Mouse (Mus musculus): Measurements from ENCODE around the gene Ube2q1. TPM values are rescaled to one million over a fixed set of nuclear protein-coding genes. Genes with fewer than 3 reads are reported as not detected.
"Not testable (repeated sequence)": the region's sequence is repeated elsewhere in the genome, so short reads cannot be mapped to it uniquely, and the experiment has no call there.

The Ube2q1 gene
- total and polyA plus RNA-seq, 2 experiments from 2014 or later: 9.9 to 71.9 TPM

GRCm38 (mm10) chr3:89786275-89786674, 12.9 kb downstream of the Ube2q1 start:
- Histone ChIP-seq H3K4me2 (ENCODE audit: low read depth) (no peak overlapping the region), H3K9me3 (ENCODE audit: low read length) (no peaks in the 10 kb centered on the region), H3K4me1 (ENCODE audit: insufficient read depth) (no peaks in the 10 kb centered on the region), H3K27me3 (ENCODE audit: insufficient read depth, low read length) (no peaks in the 10 kb centered on the region), H3K27ac (ENCODE audit: low read depth, low read length) (no peak overlapping the region), H3K4me3 (ENCODE audit: low read depth, low read length) (no peak overlapping the region), H3K36me3 (ENCODE audit: insufficient read depth) (peaks cover 27% of the 10 kb centered on the region), H3K9ac (no peak overlapping the region)
- TF ChIP-seq CTCF (IDR thresholded peaks at IDR 0.05; ENCODE audit: low read depth): no peak
- no peak for ATAC-seq
- WGBS: 85% methylated on average over 6 of the region's 6 CpGs
- DNase-seq: no peak

GRCm38 (mm10) chr3:89788680-89789352, 15.4 kb downstream of the Ube2q1 start:
- no peaks in the 10 kb centered on the region for H3K4me1 ChIP-seq (ENCODE audit: insufficient read depth)
- no peak; the same call in 1 of the 2 replicates for ATAC-seq
- no peak for DNase-seq
- TF ChIP-seq CTCF (IDR thresholded peaks at IDR 0.05; ENCODE audit: low read depth): peak; percentile 18; the same call in 1 of the 2 replicates
- no peak overlapping the region for H3K27ac ChIP-seq (ENCODE audit: low read depth, low read length)
- H3K27me3 ChIP-seq (ENCODE audit: insufficient read depth, low read length): no peaks in the 10 kb centered on the region
- H3K4me2 ChIP-seq (ENCODE audit: low read depth): no peak overlapping the region
- H3K36me3 ChIP-seq (ENCODE audit: insufficient read depth): peaks cover 3% of the 10 kb centered on the region; the same call in 1 of the 2 replicates
- WGBS: 61% methylated on average over 16 of the region's 16 CpGs
- H3K9me3 ChIP-seq (ENCODE audit: low read length): no peaks in the 10 kb centered on the region
- H3K4me3 ChIP-seq (ENCODE audit: low read depth, low read length): no peak overlapping the region
- no peak overlapping the region for H3K9ac ChIP-seq

- Histone ChIP-seq H3K36me3 (ENCODE audit: insufficient read depth) (no peaks in the 10 kb centered on the region), H3K4me1 (ENCODE audit: insufficient read depth) (no peaks in the 10 kb centered on the region), H3K27ac (ENCODE audit: low read depth, low read length) (no peak overlapping the region), H3K4me3 (ENCODE audit: low read depth, low read length) (no peak overlapping the region), H3K27me3 (ENCODE audit: insufficient read depth, low read length) (no peaks in the 10 kb centered on the region), H3K9ac (no peak overlapping the region), H3K4me2 (ENCODE audit: low read depth) (no peak overlapping the region), H3K9me3 (ENCODE audit: low read length) (no peaks in the 10 kb centered on the region)
- WGBS: 47% methylated on average over 2 of the region's 2 CpGs
- no peak for DNase-seq
- TF ChIP-seq CTCF (IDR thresholded peaks at IDR 0.05; ENCODE audit: low read depth): no peak
- no peak for ATAC-seq
These were observed 21.2 kb downstream of the Ube2q1 start for GRCm38 (mm10) chr3:89794616-89795015.

GRCm38 (mm10) chr3:89795746-89796145, 22.3 kb downstream of the Ube2q1 start:
- 67% methylated on average over 5 of the region's 5 CpGs for WGBS
- H3K4me2 ChIP-seq (ENCODE audit: low read depth): no peak overlapping the region
- H3K36me3 ChIP-seq (ENCODE audit: insufficient read depth): no peaks in the 10 kb centered on the region
- ATAC-seq: no peak
- peak; percentile 18; the same call in 1 of the 2 replicates for TF ChIP-seq CTCF (IDR thresholded peaks at IDR 0.05; ENCODE audit: low read depth)
- H3K27ac ChIP-seq (ENCODE audit: low read depth, low read length): no peak overlapping the region
- H3K9ac ChIP-seq: no peak overlapping the region
- H3K27me3 ChIP-seq (ENCODE audit: insufficient read depth, low read length): no peaks in the 10 kb centered on the region
- H3K4me1 ChIP-seq (ENCODE audit: insufficient read depth): no peaks in the 10 kb centered on the region
- no peak overlapping the region for H3K4me3 ChIP-seq (ENCODE audit: low read depth, low read length)
- H3K9me3 ChIP-seq (ENCODE audit: low read length): no peaks in the 10 kb centered on the region
- DNase-seq: no peak

GRCm38 (mm10) chr3:89796358-89796757, 22.9 kb downstream of the Ube2q1 start:
- no peaks in the 10 kb centered on the region for H3K36me3 ChIP-seq (ENCODE audit: insufficient read depth)
- no peak overlapping the region for H3K4me2 ChIP-seq (ENCODE audit: low read depth)
- no peak overlapping the region for H3K9ac ChIP-seq
- TF ChIP-seq CTCF (IDR thresholded peaks at IDR 0.05; ENCODE audit: low read depth): no peak
- 68% methylated on average over 4 of the region's 4 CpGs for WGBS
- ATAC-seq (no peak), DNase-seq (no peak)
- H3K27me3 ChIP-seq (ENCODE audit: insufficient read depth, low read length): no peaks in the 10 kb centered on the region
- no peak overlapping the region for H3K4me3 ChIP-seq (ENCODE audit: low read depth, low read length)
- H3K9me3 ChIP-seq (ENCODE audit: low read length): no peaks in the 10 kb centered on the region
- no peak overlapping the region for H3K27ac ChIP-seq (ENCODE audit: low read depth, low read length)
- H3K4me1 ChIP-seq (ENCODE audit: insufficient read depth): no peaks in the 10 kb centered on the region

- H3K9me3 ChIP-seq (ENCODE audit: low read length): no peaks in the 10 kb centered on the region
- DNase-seq (no peak), ATAC-seq (no peak)
- no peaks in the 10 kb centered on the region for H3K27me3 ChIP-seq (ENCODE audit: insufficient read depth, low read length)
- H3K9ac ChIP-seq: no peak overlapping the region
- no peaks in the 10 kb centered on the region for H3K36me3 ChIP-seq (ENCODE audit: insufficient read depth)
- no peak overlapping the region for H3K4me2 ChIP-seq (ENCODE audit: low read depth)
- WGBS: 86% methylated on average over 3 of the region's 3 CpGs
- H3K27ac ChIP-seq (ENCODE audit: low read depth, low read length): no peak overlapping the region
- TF ChIP-seq CTCF (IDR thresholded peaks at IDR 0.05; ENCODE audit: low read depth): no peak
- H3K4me1 ChIP-seq (ENCODE audit: insufficient read depth): no peaks in the 10 kb centered on the region
- H3K4me3 ChIP-seq (ENCODE audit: low read depth, low read length): no peak overlapping the region
These were observed 25.1 kb downstream of the Ube2q1 start for GRCm38 (mm10) chr3:89798518-89798917.

GRCm38 (mm10) chr3:89799476-89799875, 26.1 kb downstream of the Ube2q1 start:
- TF ChIP-seq CTCF (IDR thresholded peaks at IDR 0.05; ENCODE audit: low read depth): no peak
- ATAC-seq: no peak
- Histone ChIP-seq H3K27ac (ENCODE audit: low read depth, low read length) (no peak overlapping the region), H3K9me3 (ENCODE audit: low read length) (no peaks in the 10 kb centered on the region), H3K4me1 (ENCODE audit: insufficient read depth) (no peaks in the 10 kb centered on the region), H3K4me3 (ENCODE audit: low read depth, low read length) (no peak overlapping the region), H3K27me3 (ENCODE audit: insufficient read depth, low read length) (no peaks in the 10 kb centered on the region), H3K4me2 (ENCODE audit: low read depth) (no peak overlapping the region), H3K36me3 (ENCODE audit: insufficient read depth) (no peaks in the 10 kb centered on the region), H3K9ac (no peak overlapping the region)
- WGBS: 5% methylated on average over 13 of the region's 13 CpGs
- no peak for DNase-seq

GRCm38 (mm10) chr3:89800078-89800477, 26.7 kb downstream of the Ube2q1 start:
- H3K36me3 ChIP-seq (ENCODE audit: insufficient read depth); H3K27me3 ChIP-seq (ENCODE audit: insufficient read depth, low read length); DNase-seq; H3K9me3 ChIP-seq (ENCODE audit: low read length); H3K9ac ChIP-seq; H3K4me3 ChIP-seq (ENCODE audit: low read depth, low read length); H3K4me1 ChIP-seq (ENCODE audit: insufficient read depth); ATAC-seq; H3K27ac ChIP-seq (ENCODE audit: low read depth, low read length); H3K4me2 ChIP-seq (ENCODE audit: low read depth): not testable (repeated sequence)
- 26% methylated on average over 3 of the region's 3 CpGs for WGBS
